Mouse (Mus musculus) lung, postnatal 36 days (tissue): ENCODE results near the gene Mrln.
"Not testable (repeated sequence)": the region's sequence is repeated elsewhere in the genome, so short reads cannot be mapped to it uniquely, and the experiment has no call there.

Experiments
- DNase-seq: peaks from one replicate; pipeline ENCODE4 v3.0.0; 2022; ENCODE audit warnings: mixed read lengths

Gene Mrln

GRCm38 (mm10) chr10:70195786-70196185 lies 8.7 kb upstream of the Mrln start:
- DNase-seq: peak; percentile 56

GRCm38 (mm10) chr10:70196666-70197065 lies 7.8 kb upstream of the Mrln start:
- peak; percentile 46 for DNase-seq

- peak; percentile 51 for DNase-seq
These were observed 6.9 kb upstream of the Mrln start for GRCm38 (mm10) chr10:70197601-70198000.

GRCm38 (mm10) chr10:70198012-70198411 lies 6.5 kb upstream of the Mrln start:
- DNase-seq: peak; percentile 52

DNA sequence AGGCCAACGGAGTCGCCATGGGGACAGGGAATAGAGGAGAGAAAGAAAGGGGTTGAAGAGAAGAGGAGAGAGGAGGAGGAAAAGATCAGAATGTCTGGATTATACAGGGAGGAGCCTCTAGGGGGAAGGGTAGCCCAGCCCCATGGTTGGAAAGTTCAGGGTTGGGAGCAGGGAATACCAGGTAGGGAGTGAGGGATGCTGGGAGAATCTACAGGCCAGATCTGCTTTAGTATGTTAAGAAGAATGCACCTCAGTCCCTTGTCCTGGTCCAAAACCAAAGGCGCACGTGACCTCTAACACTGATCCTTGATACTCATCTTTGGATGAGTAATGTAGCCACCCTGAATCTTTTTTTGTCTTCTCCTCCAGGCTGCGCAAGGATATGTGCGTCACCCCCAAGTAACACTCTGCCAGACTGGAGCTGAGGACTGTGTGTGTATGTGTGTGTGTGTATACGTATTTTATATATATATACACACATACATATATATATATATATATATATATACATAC lies 5.5 kb upstream of the Mrln start:
- no peak for DNase-seq

- no peak for DNase-seq
These were observed 4.8 kb upstream of the Mrln start for GRCm38 (mm10) chr10:70199466-70200210.

DNA sequence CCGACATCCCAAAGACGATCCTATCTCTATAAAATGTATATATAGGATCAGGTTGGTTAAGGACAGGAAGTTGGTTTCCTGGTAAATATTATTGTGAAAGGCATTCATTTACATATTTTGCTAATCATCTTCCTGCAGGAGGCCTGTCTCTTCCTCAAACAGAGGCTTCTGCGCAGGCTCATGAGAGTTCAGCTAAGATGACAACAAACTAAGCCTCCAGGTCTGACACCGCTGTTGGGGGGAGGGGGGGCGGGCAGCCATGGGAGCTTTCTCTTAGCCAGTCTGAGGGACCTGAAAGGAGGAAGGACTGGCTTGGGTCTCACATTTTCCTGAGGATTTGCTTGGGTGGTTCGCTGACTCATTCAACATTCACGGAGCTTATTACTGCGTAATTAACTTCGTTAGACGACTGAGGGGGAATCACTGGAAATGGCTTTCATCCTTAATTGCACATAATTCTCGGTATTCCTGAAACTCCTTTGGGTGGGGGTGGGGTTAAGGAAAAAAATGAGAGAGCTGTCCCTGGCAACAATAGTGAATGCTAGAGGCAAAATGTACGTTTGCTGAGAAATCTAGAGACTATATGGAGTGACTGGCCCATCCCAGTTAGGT lies 3.5 kb upstream of the Mrln start:
- peak; percentile 79 for DNase-seq

GRCm38 (mm10) chr10:70211281-70211680 lies 6.8 kb downstream of the Mrln start:
- no peak for DNase-seq

GRCm38 (mm10) chr10:70220971-70221370 lies 16.5 kb downstream of the Mrln start:
- no peak for DNase-seq

DNA sequence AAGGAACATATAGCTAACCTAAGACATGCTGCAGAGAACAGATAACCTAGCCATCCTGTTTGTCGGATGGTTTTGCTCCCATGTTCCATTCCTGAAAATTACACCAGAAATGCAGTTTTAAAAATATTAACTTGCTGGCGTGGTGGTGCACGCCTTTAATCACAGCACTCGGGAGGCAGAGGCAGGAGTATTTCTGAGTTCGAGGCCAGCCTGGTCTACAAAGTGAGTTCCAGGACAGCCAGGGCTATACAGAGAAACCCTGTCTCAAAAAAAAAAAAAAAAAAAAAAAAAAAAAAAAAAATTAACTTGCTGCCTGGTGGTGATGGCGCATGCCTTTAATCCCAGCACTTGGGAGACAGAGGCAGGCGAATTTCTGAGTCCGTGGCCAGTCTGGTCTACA lies 17.8 kb downstream of the Mrln start:
- not testable (repeated sequence) for DNase-seq

GRCm38 (mm10) chr10:70224571-70224970 lies 20.1 kb downstream of the Mrln start:
- peak; percentile 66 for DNase-seq

DNA sequence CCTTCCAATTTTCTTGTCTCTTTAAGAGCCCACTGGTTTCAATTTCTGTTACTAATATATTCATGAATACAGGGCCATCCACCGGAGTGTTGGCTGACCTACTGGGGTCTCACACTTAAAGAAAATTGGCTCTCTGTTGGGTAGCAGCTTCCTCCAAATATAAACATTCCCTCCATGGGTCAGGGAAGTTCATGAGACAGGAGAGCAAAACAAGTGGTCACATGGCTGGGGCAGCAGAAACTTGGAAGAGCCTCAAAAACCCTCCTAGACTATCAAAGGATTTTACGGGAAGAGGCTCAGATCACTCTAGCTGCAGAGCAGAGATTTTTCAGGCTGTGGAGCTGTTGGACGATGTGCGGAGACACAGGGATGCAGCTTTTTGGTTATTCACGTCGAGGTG lies 21.3 kb downstream of the Mrln start:
- DNase-seq: peak; percentile 81

GRCm38 (mm10) chr10:70226608-70227007 lies 22.1 kb downstream of the Mrln start:
- DNase-seq: peak; percentile 75

GRCm38 (mm10) chr10:70230352-70230751 lies 25.9 kb downstream of the Mrln start:
- no peak for DNase-seq

DNA sequence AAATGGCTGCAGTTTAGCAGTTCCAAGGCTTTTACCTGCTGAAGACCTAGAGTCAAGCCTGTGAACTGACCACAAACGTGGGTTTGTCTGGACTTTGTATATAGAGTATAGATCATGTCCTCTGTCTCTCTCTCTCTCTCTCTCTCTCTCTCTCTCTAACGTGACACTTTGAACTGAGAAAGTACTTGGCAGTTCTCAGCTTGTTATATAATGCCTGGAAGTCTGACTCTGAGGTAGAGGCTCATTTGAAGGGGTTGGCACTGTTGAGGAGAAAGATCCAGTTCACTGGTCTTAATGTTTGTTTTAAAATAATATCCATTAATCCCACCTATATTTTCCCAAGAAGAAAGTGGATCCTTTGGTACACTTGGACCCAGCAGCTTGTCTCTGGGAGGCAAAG lies 33.5 kb downstream of the Mrln start:
- no peak for DNase-seq

DNA sequence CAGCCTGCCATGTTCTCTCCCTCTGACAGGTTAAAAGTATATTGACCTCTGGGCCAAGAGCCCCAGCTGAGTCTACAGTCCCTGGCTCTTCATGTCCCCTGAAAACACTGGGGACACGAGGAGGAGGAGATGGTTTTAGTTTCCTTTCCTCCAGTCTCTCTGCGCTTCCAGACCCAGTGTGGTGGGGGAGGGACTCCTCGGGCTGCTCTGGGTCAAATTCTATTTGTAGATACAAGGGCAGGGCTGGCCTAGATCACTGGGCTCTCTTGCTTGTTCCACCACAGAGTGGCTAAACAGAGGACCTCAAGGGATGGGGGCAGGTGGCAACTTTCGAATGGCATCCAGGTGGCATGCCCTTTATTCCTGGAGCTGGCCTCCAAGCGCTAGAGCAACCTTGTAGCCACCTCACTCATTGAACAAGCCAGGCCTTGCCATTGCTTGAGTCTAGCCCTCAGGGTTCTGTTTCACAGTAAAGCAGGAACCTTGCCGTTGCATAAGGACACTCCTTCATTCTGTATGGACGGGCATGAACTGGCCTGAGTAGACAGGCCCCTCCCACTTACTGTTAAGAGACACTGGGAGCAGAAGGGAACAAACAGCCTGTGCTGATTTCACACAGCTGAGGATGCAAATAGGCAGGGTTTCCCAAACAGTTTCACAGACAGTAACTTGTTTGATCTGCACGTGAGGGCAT lies 38.4 kb downstream of the Mrln start:
- DNase-seq: peak; percentile 44

GRCm38 (mm10) chr10:70244921-70245558 lies 40.6 kb downstream of the Mrln start, which contains the start of gene Slc16a9:
Gene Slc16a9 (plus strand): TSS chr10:70245100.
- DNase-seq: peak; percentile 82

- DNase-seq: no peak
These were observed 41.1 kb downstream of the Mrln start for GRCm38 (mm10) chr10:70245559-70245945.

DNA sequence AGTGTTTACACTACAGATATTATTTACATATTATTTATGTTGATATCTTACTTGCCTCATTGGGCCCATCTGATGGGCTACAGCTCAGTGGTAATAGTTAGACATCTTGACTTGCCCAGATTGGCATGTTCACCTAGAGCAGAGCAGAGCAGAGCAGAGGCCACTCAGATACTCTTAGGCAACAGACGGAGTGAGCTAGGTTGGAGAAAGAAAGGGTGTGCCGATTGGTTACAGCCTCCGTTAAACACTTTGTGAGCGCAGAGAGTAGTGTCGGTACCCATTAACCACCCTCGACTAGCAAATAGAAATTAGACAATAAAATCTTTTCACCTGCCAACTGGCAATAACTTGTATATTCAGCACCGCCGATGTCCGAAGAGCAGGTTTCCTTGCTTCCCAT lies 41.6 kb downstream of the Mrln start:
- no peak for DNase-seq

- DNase-seq: no peak
These were observed 45.9 kb downstream of the Mrln start for GRCm38 (mm10) chr10:70250354-70250753.

DNA sequence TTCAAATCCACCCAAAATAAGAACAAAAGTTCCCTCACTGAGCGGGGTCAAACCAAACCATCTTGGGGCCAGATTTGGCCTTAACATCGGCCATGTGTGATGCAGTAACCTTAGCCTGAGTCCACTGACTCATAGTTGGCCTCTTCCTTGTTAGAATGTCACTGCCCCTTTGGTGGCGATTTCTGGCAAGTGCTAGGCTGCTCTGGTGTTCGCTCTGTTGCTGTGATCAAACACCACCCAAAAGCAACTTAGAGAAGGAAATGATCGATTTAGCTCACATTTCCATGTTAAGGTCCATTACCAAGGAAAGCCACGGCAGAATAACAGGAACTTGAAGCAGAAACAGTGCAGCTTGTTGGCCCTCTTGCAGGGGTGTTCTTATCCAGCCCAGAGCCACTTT lies 46.3 kb downstream of the Mrln start:
- DNase-seq: peak; percentile 52

GRCm38 (mm10) chr10:70254666-70255065 lies 50.2 kb downstream of the Mrln start:
- DNase-seq: no peak

DNA sequence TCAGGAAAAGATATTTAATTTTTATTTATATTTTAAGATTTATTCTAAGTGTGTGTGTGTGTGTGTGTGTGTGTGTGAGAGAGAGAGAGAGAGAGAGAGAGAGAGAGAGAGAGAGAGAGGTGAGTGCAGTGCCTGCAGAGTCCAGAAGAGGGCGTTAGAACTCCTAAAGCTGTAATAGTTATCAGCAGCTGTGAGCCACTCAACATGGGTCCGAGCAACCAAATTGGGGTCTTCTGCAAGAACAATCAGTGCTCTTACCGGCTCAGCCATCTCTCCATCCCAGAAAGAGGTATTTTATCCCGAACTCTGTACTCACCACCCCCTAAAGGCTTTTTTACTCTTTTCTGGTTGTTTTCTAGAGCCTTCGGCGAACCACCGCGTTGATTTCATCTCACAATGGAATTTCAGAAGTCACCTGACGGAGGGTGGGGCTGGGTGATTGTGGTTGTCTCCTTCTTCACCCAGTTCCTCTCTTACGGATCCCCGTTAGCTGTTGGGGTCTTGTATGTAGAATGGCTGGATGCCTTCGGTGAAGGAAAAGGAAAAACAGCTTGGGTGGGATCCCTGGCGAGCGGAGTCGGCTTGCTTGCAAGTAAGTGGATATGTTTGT lies 51.2 kb downstream of the Mrln start:
- no peak for DNase-seq
